29 mouse cellular contexts compared by ENCODE assay signal in the genomic region with DNA sequence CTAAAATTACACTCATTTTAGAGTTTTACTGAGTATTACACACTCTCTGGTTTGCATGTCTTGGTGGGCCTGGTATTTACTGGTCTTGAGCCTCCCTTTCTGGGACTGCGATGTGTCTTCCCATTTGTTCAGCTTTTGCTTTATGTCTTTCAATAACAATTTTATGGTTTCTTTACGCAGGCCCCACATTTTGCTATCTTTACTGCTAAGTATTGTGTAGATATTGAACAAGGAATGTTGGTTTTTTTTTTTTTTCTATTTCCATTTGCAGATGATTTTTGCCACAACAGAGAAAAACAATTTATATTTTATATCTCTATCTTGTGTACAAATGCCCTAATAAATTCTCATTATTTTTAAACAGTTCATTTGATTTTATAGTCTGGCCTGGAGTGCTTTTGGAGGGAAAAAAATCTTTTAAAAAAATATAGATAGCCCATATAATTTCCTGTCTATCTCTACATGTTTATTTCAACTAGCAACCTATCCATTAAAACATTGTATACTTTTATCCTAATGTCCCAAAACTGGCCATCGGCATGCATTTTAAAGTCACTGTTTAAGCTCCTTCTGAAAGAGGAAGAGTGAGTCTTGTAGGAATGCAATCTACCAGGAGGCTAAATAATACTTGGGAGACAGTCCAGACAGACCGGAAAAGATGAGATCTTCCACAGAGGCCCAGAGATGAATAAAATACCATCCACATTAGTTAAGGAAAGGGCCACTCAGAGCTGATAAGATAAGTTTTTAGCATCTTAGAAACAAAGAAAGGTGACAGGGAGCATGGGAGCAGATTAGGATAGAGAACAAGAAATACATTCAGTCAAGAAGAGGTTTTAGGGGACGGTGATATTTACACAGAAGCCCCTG.
DNase-seq lines count a peak whose midpoint lies in the region; ATAC-seq and TF ChIP-seq lines count a peak whose summit lies in the region.
"Had no signal": no experiment of that assay in that cellular context is flagged by ENCODE, and none has a peak within 500 bp of the region (broad histone marks: within the 10 kb centered on the region; RNA-seq: fewer than 3 reads in every experiment).

No protein-coding gene starts in this region.

- peaks cover 12% of the 10 kb centered on the region for H3K4me1 ChIP-seq in liver, embryonic 12.5 days
- H3K4me1 ChIP-seq in liver, postnatal 0 days (ENCODE audit: insufficient read depth), result no peaks in the 10 kb centered on the region
- peaks cover 9% of the 10 kb centered on the region for H3K4me1 ChIP-seq in G1E (ENCODE audit: insufficient read depth, low read depth, low read length)
- H3K4me1 ChIP-seq in liver, embryonic 15.5 days (replicated peaks), result no peaks in the 10 kb centered on the region
- H3K4me1 ChIP-seq in forebrain, embryonic 13.5 days, result peaks cover 10% of the 10 kb centered on the region
- H3K4me1 ChIP-seq: hindbrain, embryonic 12.5 days; hindbrain, embryonic 15.5 days had no signal

- H3K27me3 ChIP-seq in liver, embryonic 12.5 days (replicated peaks), result no peaks in the 10 kb centered on the region
- no peaks in the 10 kb centered on the region for H3K27me3 ChIP-seq in liver, postnatal 0 days (ENCODE audit: insufficient read depth, low read length)
- H3K27me3 ChIP-seq in G1E (ENCODE audit: insufficient read depth, low read length), result no peaks in the 10 kb centered on the region
- H3K27me3 ChIP-seq in liver, embryonic 15.5 days, result no peaks in the 10 kb centered on the region
- H3K27me3 ChIP-seq in forebrain, embryonic 13.5 days, result no peaks in the 10 kb centered on the region
- H3K27me3 ChIP-seq: CH12.LX; embryonic facial prominence, embryonic 13.5 days; forebrain, embryonic 12.5 days; heart, embryonic 13.5 days; hindbrain, embryonic 12.5 days; hindbrain, embryonic 15.5 days had no signal

- H3K9me3 ChIP-seq in liver, embryonic 12.5 days (replicated peaks), result no peaks in the 10 kb centered on the region
- H3K9me3 ChIP-seq in liver, postnatal 0 days (ENCODE audit: low read length), result no peaks in the 10 kb centered on the region
- H3K9me3 ChIP-seq in G1E (replicated peaks), result no peaks in the 10 kb centered on the region
- no peaks in the 10 kb centered on the region for H3K9me3 ChIP-seq in liver, embryonic 15.5 days (replicated peaks)
- H3K9me3 ChIP-seq in forebrain, embryonic 13.5 days (replicated peaks), result no peaks in the 10 kb centered on the region
- H3K9me3 ChIP-seq: embryonic facial prominence, embryonic 10.5 days; embryonic facial prominence, embryonic 13.5 days; forebrain, embryonic 12.5 days; heart, embryonic 10.5 days; heart, embryonic 13.5 days; hindbrain, embryonic 12.5 days; hindbrain, embryonic 15.5 days had no signal

- H3K36me3 ChIP-seq in liver, embryonic 12.5 days, result no peaks in the 10 kb centered on the region
- H3K36me3 ChIP-seq in liver, postnatal 0 days (replicated peaks; ENCODE audit: insufficient read depth, low read length), result no peaks in the 10 kb centered on the region
- H3K36me3 ChIP-seq in G1E (replicated peaks), result no peaks in the 10 kb centered on the region
- H3K36me3 ChIP-seq in liver, embryonic 15.5 days (replicated peaks), result no peaks in the 10 kb centered on the region
- no peaks in the 10 kb centered on the region for H3K36me3 ChIP-seq in forebrain, embryonic 13.5 days (ENCODE audit: poor library complexity, severe bottlenecking)
- H3K36me3 ChIP-seq: embryonic facial prominence, embryonic 10.5 days; embryonic facial prominence, embryonic 13.5 days; forebrain, embryonic 12.5 days; heart, embryonic 10.5 days; heart, embryonic 13.5 days; hindbrain, embryonic 12.5 days; hindbrain, embryonic 15.5 days had no signal

- DNase-seq in liver, postnatal 0 days, result no peak
- no peak for DNase-seq in G1E (ENCODE audit: low spot score)
- no peak for DNase-seq in adrenal gland, postnatal 4 days (ENCODE audit: low spot score in 2 of 2)
- DNase-seq in kidney, adult 9 months, result no peak
- DNase-seq: adrenal gland, adult 8-10 months; adrenal gland, postnatal 25 days; B cell, adult 2 months; cerebellum, adult 2 months; cerebellum, adult 9-11 months; cerebellum, postnatal 25 days; embryo, embryonic 11 days; gastrocnemius, postnatal 10 days; gastrocnemius, postnatal 36 days; heart, adult 2 months had no signal

- 0 out of 2 replicates have a peak overlapping the region, but pooled peaks have one; percentile 5 for H3K27ac ChIP-seq in liver, embryonic 12.5 days
- H3K27ac ChIP-seq in liver, postnatal 0 days (ENCODE audit: low read depth), result no peak overlapping the region
- no peak overlapping the region for H3K27ac ChIP-seq in liver, embryonic 15.5 days (replicated peaks)
- H3K27ac ChIP-seq in forebrain, embryonic 13.5 days, result no peak overlapping the region
- H3K27ac ChIP-seq: embryonic facial prominence, embryonic 10.5 days; embryonic facial prominence, embryonic 13.5 days; forebrain, embryonic 12.5 days; heart, adult 2 months; heart, embryonic 10.5 days; heart, embryonic 13.5 days; hindbrain, embryonic 12.5 days; hindbrain, embryonic 15.5 days had no signal

- H3K9ac ChIP-seq in liver, embryonic 12.5 days, result no peak overlapping the region
- no peak overlapping the region for H3K9ac ChIP-seq in liver, postnatal 0 days (replicated peaks)
- no peak overlapping the region for H3K9ac ChIP-seq in liver, embryonic 15.5 days
- H3K9ac ChIP-seq in forebrain, embryonic 13.5 days, result no peak overlapping the region
- H3K9ac ChIP-seq: embryonic facial prominence, embryonic 13.5 days; forebrain, embryonic 12.5 days; heart, embryonic 13.5 days; hindbrain, embryonic 12.5 days; hindbrain, embryonic 15.5 days had no signal

- no peak for TF ChIP-seq CTCF in liver, postnatal 0 days (IDR thresholded peaks at IDR 0.05; ENCODE audit: low read depth)
- no peak for TF ChIP-seq CTCF in G1E (IDR thresholded peaks at IDR 0.05; ENCODE audit: low read depth, low read length)

- WGBS in liver, embryonic 12.5 days (ENCODE audit: insufficient replicate concordance), result 37% methylated on average over 5 of the region's 5 CpGs
- WGBS in liver, postnatal 0 days (ENCODE audit: insufficient replicate concordance), result 53% methylated on average over 5 of the region's 5 CpGs
- WGBS in liver, embryonic 15.5 days (ENCODE audit: insufficient replicate concordance), result 36% methylated on average over 5 of the region's 5 CpGs
- 85% methylated on average over 5 of the region's 5 CpGs for WGBS in forebrain, embryonic 13.5 days

- TF ChIP-seq EP300 in liver, postnatal 0 days (IDR thresholded peaks at IDR 0.05; ENCODE audit: low read depth), result no peak

- peak; percentile 21; the same call in 1 of the 2 replicates for ATAC-seq in liver, embryonic 12.5 days
- ATAC-seq in liver, postnatal 0 days, result no peak
- ATAC-seq in G1E (ENCODE audit: extremely low read depth, insufficient number of reproducible peaks, low FRiP score, poor library complexity, severe bottlenecking), result 0 out of 2 replicates have a peak, but pooled peaks have one; percentile 30
- ATAC-seq in common myeloid progenitor, adult 5-6 weeks (replicated peaks; ENCODE audit: low read depth, poor library complexity, severe bottlenecking), result peak; percentile 31
- no peak for ATAC-seq in liver, embryonic 15.5 days (ENCODE audit: insufficient read depth)
- ATAC-seq in forebrain, embryonic 13.5 days, result no peak
- ATAC-seq: activated CD4-positive, CD25-positive, alpha-beta regulatory T cell, adult 4 months; forebrain, embryonic 16.5 days had no signal

- H3K4me2 ChIP-seq in liver, embryonic 12.5 days, result peak overlapping the region; percentile 23; the same call in 1 of the 2 replicates
- no peak overlapping the region for H3K4me2 ChIP-seq in liver, postnatal 0 days (ENCODE audit: low read depth, low read length)
- H3K4me2 ChIP-seq in liver, embryonic 15.5 days, result peak overlapping the region; percentile 1; the same call in 1 of the 2 replicates
- no peak overlapping the region for H3K4me2 ChIP-seq in forebrain, embryonic 13.5 days
- H3K4me2 ChIP-seq: embryonic facial prominence, embryonic 13.5 days; forebrain, embryonic 12.5 days; heart, embryonic 13.5 days; hindbrain, embryonic 12.5 days; hindbrain, embryonic 15.5 days had no signal

- H3K4me3 ChIP-seq in liver, embryonic 12.5 days, result no peak overlapping the region
- H3K4me3 ChIP-seq in liver, postnatal 0 days (ENCODE audit: low read depth, low read length), result no peak overlapping the region
- no peak overlapping the region for H3K4me3 ChIP-seq in G1E (ENCODE audit: low read depth, low read length)
- no peak overlapping the region for H3K4me3 ChIP-seq in liver, embryonic 15.5 days (replicated peaks)
- no peak overlapping the region for H3K4me3 ChIP-seq in forebrain, embryonic 13.5 days
- H3K4me3 ChIP-seq: embryonic facial prominence, embryonic 10.5 days; embryonic facial prominence, embryonic 13.5 days; erythroblast, embryonic 14.5 days; forebrain, embryonic 12.5 days; heart, adult 2 months; heart, embryonic 10.5 days; heart, embryonic 13.5 days; hindbrain, embryonic 12.5 days; hindbrain, embryonic 15.5 days had no signal

Comparison
In these comparisons a context has a peak if more than half of its experiments do, and no peak if none do; other contexts are left out.
1. ATAC-seq: peak in liver, embryonic 12.5 days (single experiment), G1E (single experiment) and common myeloid progenitor, adult 5-6 weeks (single experiment); none in liver, postnatal 0 days (single experiment), liver, embryonic 15.5 days (single experiment) and forebrain, embryonic 13.5 days (single experiment).
2. H3K4me2 ChIP-seq: peak in liver, embryonic 12.5 days (single experiment) and liver, embryonic 15.5 days (single experiment); none in liver, postnatal 0 days (single experiment) and forebrain, embryonic 13.5 days (single experiment).